Mouse (Mus musculus) yolk sac, embryonic 10.5 days (tissue): Measurements from ENCODE around the gene Alpk3.
A peak's percentile ranks its signal among the peaks of the same experiment; 100 is the strongest.
"Not testable (repeated sequence)": the region's sequence is repeated elsewhere in the genome, so short reads cannot be mapped to it uniquely, and the experiment has no call there.

Experiments
- DNase-seq: peaks from one replicate; pipeline ENCODE4 v3.0.0-alpha.2; 2017; ENCODE audit warnings: low spot score

Alpk3 gene

DNA sequence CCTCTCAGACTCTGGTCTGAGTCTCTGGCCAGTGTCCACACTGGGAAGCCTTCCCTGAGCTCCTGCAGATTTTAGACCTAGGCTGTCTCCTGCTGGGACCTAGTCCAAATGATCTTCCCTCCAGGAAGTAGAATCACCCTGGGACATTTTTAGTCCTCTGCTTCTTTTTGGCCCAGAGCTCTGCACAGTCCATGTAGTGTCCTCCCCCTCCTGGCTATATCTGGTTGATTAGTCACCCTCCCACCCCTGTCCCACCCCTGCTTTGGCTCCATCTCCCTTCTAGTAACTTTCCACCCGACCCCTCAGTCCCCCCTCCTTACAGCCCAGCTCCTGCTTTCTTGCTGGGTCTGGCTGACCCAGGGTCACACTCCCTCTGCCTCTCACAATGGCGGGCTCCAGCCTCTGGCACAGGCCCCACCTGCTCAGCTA is 75.5 kb downstream of the Alpk3 start:
- DNase-seq: no peak

DNA sequence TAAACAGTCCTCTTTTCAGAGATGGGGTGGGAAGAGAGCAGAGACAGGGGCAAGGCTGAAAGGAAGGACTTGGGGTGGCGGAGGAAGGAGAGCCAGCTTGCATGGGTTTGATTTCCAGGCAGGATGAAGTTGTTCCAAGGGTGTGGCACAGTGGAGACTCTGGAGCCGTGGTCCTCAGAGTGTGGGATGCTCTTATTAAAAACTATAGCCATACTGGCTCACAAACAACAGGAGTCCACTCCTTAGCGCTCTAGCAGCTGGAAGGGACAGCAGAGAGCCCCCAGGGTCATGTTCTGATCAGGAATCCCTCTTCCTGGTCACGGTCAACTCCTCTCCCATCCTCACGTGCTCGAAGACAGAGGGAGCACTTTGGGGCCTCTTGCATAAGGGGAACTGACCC is 76.0 kb downstream of the Alpk3 start:
- no peak for DNase-seq

DNA sequence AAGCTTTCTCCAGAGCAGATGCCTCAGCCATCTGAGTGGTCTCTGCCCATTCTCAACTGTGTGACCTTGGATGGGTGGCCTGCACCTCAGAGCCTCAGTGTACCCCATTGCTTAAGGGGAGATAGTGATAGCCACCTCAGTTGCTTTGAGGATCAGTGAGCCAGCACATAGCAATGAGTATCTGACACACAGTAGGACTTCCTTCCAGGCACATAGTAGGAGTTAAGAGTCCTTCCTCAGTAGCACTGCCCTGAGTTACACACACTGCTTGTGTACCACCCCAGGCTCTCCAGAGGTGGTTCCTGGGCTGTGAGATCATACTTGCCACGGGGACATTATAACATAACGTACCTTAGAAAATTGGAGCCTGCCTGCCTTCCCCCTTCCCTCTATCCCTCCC is 76.5 kb downstream of the Alpk3 start:
- DNase-seq: no peak

DNA sequence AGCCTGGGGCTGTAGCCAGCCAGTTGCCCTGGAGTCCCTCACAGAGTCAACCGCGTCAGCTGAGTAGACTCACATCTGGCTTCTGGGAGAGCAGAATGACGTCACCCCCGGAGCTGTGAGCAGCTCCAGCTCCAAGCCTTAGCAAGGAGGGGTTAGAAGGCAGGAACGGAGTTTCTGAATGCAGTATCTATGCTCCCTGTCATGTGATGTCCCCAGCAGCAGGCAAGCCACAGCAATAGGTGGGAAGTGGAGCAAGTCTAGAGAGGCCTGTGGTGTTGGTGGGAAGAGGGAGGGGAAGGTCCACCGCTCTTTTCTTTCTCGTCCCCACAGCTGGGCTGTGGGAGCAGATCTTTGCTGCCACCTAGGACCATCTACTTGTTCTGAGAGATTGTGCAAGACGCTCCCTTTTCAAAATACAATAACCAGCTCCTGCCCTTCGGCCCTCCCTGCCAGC is 77.2 kb downstream of the Alpk3 start:
- peak; percentile 81 for DNase-seq

DNA sequence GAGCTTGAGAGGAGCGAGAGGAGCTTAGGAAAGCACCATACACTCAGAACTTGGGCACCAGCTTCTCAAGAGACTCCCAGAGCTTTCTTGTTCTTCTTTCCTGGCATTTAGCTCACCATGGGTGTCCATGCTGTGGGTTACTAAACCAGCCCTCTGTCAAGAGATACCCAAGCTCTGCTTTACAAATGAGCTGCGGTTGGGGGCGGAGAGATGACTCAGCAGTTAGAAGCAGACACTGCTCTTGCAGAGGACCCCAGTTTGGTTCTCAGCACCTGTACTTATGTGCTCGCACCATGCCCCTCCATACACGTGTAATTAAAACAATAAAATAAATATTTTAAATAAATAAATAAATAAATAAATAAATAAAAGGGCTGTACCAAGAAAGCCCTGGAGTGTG is 79.9 kb downstream of the Alpk3 start:
- no peak for DNase-seq

DNA sequence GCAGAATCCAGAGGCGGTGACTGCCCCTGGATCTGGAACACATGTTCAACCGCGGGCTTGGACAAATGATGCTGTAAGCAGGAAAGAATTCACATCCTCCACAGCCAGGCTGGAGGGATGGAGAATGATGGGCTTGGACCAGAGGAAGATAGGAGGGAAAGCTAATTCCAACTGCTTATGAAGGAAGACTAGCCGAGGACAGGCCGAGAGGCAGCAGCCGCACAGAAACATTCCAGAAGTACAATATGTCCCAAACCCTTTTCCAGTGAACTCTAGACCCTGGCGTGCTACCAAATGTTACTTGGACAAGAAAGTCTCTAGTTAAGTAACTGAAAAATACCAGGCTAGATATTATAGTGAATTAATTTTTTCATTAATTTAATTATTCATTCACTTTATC is 81.7 kb downstream of the Alpk3 start:
- no peak for DNase-seq

DNA sequence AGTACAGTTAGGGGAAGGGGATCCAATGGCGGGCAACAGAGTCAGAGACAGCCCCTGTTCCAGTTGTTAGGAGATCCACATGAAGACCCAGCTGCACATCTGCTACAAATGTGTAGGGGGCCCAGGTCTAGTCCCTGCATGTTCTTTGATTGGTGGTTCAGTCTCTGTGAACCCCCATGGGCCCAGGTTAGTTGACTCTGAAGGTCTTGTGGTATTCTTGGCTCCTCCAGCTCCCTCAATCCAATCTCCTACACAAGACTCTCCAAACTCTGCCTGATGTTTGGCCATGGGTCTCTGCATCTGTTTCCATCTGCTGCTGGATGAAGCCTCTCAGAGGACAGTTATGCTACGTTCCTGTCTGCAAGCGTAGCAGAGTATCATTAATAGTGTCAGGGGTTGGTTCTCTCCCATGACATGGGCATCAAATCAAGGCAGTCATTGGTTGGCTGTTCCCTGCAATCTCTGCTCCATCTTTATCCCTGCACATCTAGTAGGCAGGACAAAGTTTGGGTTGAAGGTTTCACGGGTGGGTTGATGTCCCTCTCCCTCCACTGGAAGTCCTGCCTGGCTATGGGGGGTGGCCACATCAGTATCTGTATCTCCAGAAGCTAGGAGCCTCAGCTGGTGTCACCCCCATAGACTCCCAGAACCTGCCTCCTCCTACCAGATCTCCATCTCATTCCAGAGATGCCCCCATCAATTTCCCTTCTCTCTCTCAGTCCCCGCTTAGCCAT is 82.4 kb downstream of the Alpk3 start:
- no peak for DNase-seq

DNA sequence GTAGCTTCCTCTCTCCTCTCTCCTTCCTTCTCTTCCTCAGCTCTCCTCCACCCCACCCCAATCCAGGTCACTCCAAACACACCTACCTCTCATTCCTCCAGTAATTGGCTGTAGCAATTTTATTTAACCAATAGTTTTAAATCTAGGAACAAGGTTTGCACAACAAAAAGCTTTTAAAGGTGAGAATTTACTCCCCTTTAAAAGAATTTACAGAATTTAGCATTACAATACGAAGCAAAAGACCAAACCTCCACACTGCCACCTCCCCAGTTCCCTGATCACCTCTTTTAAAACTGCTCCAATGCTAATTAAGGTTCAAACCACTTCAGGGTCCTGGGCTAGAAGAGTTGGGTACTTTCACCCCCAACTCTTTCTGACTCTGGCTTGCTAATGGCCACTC is 84.1 kb downstream of the Alpk3 start:
- DNase-seq: no peak

DNA sequence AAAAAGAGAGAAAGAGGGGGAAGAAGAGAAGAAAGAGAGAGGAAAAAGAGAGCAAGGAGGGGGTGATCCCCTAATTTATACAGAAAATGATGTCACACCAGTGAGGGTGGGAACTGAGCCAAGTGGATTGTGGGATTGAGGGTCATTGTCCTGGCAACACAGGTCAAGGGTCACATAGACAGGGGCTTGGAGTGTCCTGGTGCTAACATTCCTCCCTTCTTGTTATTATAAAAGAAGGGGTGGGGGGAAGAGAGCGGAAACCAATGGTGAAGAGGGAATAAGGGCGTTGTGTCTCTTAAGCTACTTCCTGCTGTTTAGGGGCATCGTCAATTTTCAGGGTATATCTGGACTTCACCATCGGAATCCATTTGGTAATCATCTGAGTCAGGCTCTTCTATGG is 85.7 kb downstream of the Alpk3 start:
- DNase-seq: not testable (repeated sequence)

DNA sequence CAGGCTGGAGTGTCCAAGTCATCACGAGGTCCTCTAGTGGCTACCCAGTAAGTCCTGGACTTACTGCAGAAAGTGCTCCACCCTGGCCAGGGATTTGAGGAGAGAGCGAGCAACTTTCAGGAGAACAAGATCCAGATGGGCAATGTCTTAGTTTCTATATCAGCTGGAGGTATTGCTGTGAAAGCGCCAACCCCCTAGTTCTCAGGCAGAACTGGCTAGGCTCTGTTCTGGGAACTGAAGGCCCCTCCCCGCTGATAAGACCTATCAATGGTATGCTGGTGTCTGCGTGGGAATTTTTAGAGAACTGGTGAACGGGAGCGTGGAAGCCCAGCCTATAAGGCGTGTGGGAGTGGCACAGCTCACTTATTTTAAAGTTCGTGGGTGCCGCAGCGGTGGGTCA is 92.4 kb downstream of the Alpk3 start:
- DNase-seq: no peak

DNA sequence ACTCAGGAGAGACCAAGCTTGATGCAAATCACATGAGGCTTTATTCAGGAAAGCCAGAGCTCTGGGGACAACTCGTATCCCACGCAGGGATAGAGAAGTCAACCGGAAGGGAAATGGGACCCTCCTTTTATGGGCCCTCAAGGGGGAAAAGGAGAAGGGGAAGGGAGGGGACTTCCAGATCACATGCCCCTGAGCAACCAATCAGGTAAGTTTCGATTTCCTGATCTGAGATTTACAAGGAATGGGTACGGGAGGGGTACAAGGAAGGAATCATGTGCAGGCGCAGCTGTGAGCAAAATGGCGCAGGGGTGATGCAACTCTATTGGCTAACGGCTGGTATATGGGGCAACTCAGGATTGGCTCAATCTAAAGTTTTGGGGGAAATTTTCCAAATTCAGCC is 93.8 kb downstream of the Alpk3 start:
- no peak for DNase-seq

DNA sequence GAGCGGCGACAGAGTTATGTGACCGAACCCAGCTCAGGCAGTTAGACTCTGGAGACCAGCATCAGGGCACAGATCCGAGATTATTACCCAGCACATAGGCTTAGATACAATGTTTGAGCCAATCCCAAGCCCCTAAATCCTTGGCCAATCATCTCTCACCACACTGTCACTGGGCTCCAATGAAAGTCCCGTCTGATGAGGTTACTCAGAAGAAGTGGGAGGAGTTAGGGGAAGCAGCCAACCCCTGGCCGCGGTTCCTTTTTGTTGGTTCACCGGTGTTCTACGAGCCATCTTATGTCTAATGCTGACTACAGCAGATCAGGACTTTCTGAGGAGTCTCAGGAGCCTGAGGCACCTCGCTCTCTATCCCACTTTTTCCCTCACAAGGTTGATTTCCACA is 94.9 kb downstream of the Alpk3 start:
- no peak for DNase-seq

DNA sequence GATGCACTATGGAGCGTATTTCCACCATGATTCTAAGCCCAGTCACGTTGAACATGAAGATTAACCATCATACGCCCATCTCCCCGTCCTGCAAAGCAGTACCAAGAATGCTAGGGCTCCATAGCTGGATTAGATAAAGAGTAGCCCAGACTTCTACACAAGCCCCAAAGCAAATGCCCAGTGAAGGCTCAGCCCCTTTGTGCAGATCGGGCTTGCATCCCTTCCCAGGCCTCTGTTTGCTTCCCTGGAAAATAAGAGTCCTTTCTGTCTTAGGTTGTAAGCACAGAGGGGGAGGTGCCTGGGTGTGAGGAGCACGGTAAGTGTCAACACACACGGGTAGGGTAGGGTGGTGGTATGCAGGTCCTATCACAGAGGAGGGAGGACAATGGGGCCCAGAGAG is 95.4 kb downstream of the Alpk3 start:
- no peak for DNase-seq

DNA sequence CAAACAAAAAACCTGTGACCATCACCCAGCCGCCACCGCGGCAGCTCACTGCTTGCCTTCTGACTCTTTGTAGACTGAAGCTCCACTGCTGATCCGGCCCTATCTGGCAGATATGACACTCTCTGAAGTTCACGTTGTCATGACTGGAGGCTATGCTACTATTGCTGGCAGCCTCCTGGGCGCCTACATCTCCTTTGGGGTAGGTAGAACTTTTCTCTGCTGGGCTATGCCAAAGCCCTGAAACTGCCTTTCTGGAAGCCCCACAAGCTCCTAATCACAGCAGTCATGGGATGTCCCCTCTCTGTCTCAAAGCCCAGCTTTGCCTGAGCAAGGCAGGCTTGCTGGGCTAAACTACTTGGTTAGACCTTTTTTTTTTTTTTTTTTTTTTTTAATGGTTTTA is 95.9 kb downstream of the Alpk3 start:
- DNase-seq: no peak

DNA sequence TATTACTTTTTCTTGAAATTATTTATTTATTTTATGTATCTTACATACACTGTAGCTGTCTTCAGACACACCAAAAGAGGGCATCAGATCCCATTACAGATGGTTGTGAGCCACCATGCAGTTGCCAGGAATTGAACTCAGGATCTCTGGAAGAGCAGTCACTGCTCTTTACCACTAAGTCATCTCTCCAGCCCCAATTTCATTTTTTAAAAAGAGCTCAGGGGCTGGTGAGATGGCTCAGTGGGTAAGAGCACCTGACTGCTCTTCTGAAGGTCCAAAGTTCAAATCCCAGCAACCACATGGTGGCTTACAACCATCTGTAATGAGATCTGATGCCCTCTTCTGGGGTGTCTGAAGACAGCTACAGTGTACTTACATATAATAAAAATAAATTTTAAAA is 96.8 kb downstream of the Alpk3 start:
- not testable (repeated sequence) for DNase-seq

DNA sequence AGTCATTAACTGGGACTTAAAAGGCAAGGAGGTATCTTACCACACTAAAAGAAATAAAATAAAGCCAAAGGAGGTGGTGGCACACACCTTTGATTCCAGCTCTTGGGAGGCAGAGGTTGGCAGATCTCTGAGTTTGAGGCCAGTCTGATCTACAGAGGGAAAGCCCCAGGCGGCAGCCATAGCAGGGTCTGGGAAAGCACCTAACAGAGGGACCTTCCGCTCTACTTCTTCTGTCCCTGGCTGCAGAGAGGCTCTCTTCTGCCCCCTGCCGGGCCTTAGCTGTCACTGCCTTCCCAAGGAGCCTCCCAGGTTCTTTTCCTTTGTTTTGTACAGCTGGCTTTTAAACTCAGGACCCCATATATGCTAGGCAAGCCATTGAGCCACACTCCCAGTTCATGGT is 97.6 kb downstream of the Alpk3 start:
- DNase-seq: peak; percentile 48
